Comparison of ENCODE assay signal across 17 mouse cellular contexts in the genomic region with DNA sequence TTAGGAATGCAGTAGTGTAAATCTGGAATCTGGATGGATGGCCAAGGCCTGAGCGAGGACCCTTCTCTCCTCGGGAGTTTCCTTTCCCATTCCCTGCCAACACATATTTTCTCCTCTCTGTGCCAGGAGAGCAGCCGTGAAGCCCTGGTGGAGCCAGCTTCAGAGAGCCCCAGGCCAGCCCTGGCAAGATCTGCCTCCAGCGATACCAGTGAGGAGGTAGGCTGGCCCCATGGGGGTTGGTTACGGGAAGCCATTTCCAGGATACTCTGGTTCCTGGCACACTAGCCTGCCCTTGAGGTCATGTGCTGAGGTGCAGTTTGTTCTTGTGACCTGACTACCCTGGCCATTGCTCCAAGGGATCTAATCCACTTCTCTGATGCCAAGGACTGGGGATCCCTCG. TPM values are rescaled to one million over a fixed set of nuclear protein-coding genes. Genes with fewer than 3 reads are reported as not detected.
DNase-seq lines count a peak whose midpoint lies in the region; ATAC-seq and TF ChIP-seq lines count a peak whose summit lies in the region.
"Had no signal": no experiment of that assay in that cellular context is flagged by ENCODE, and none has a peak within 500 bp of the region (broad histone marks: within the 10 kb centered on the region; RNA-seq: fewer than 3 reads in every experiment).

No protein-coding gene starts in this region.

- TF ChIP-seq EP300 in stomach, postnatal 0 days (optimal IDR thresholded peaks at IDR 0.05) = no peak

- no peak overlapping the region for H3K4me2 ChIP-seq in kidney, embryonic 15.5 days
- no peak overlapping the region for H3K4me2 ChIP-seq in stomach, embryonic 15.5 days
- no peak overlapping the region for H3K4me2 ChIP-seq in stomach, postnatal 0 days (replicated peaks; ENCODE audit: low read depth)
- H3K4me2 ChIP-seq: embryonic facial prominence, embryonic 13.5 days had no signal

- TF ChIP-seq CTCF in kidney, adult 2 months (conservative IDR thresholded peaks at IDR 0.05; ENCODE audit: insufficient read depth, insufficient read length, low read depth, low read length) = no peak
- TF ChIP-seq CTCF in stomach, postnatal 0 days (IDR thresholded peaks at IDR 0.05; ENCODE audit: low read depth) = no peak

- H3K4me3 ChIP-seq in kidney, adult 2 months (ENCODE audit: insufficient read depth, low read depth, low read length) = no peak overlapping the region
- no peak overlapping the region for H3K4me3 ChIP-seq in kidney, embryonic 15.5 days (replicated peaks)
- no peak overlapping the region for H3K4me3 ChIP-seq in stomach, embryonic 15.5 days (replicated peaks)
- no peak overlapping the region for H3K4me3 ChIP-seq in stomach, postnatal 0 days (ENCODE audit: low read depth, low read length)
- H3K4me3 ChIP-seq: embryonic facial prominence, embryonic 13.5 days had no signal

- H3K9me3 ChIP-seq in kidney, embryonic 15.5 days (replicated peaks) = no peaks in the 10 kb centered on the region
- H3K9me3 ChIP-seq in stomach, embryonic 15.5 days = no peaks in the 10 kb centered on the region
- no peaks in the 10 kb centered on the region for H3K9me3 ChIP-seq in stomach, postnatal 0 days (ENCODE audit: control insufficient read depth, low read length)
- H3K9me3 ChIP-seq: embryonic facial prominence, embryonic 13.5 days; G1E had no signal

- peak; percentile 64 to 75 for DNase-seq in cerebellum, postnatal 10 days
- no peak for DNase-seq in cerebellum, postnatal 4 days (ENCODE audit: low spot score in 2 of 2)
- peak; percentile 91 for DNase-seq in kidney, adult 2 months
- no peak for DNase-seq in stomach, postnatal 0 days (ENCODE audit: low spot score)
- DNase-seq in embryo, embryonic 9.5 days (ENCODE audit: extremely low spot score) = no peak
- no peak for DNase-seq in thymus, postnatal 0 days (ENCODE audit: low spot score)
- DNase-seq: cerebellum, postnatal 25 days; heart, postnatal 14 days; lung, postnatal 36 days; thymus, postnatal 14 days had no signal

- no peak overlapping the region for H3K9ac ChIP-seq in kidney, embryonic 15.5 days
- no peak overlapping the region for H3K9ac ChIP-seq in stomach, embryonic 15.5 days
- no peak overlapping the region for H3K9ac ChIP-seq in stomach, postnatal 0 days (ENCODE audit: low read length)
- H3K9ac ChIP-seq: embryonic facial prominence, embryonic 13.5 days; liver, embryonic 14.5 days had no signal

- WGBS in kidney, adult 2 months = 28% methylated on average over 6 of the region's 6 CpGs
- WGBS in kidney, embryonic 15.5 days = 83% methylated on average over 6 of the region's 6 CpGs
- WGBS in stomach, embryonic 15.5 days = 56% methylated on average over 6 of the region's 6 CpGs
- WGBS in stomach, postnatal 0 days = 57% methylated on average over 6 of the region's 6 CpGs

- peaks cover 35% of the 10 kb centered on the region for H3K4me1 ChIP-seq in kidney, adult 2 months (ENCODE audit: control insufficient read depth, insufficient read depth, low read length)
- peaks cover 52% of the 10 kb centered on the region for H3K4me1 ChIP-seq in kidney, embryonic 15.5 days
- peaks cover 39% of the 10 kb centered on the region for H3K4me1 ChIP-seq in stomach, embryonic 15.5 days
- 0 out of 2 replicates have a peak, but pooled peaks cover 2% of the 10 kb centered on the region for H3K4me1 ChIP-seq in stomach, postnatal 0 days (replicated peaks; ENCODE audit: control insufficient read depth, insufficient read depth)

- no peaks in the 10 kb centered on the region for H3K27me3 ChIP-seq in kidney, adult 2 months (replicated peaks; ENCODE audit: control insufficient read depth, insufficient read depth, low read length)
- H3K27me3 ChIP-seq in kidney, embryonic 15.5 days = no peaks in the 10 kb centered on the region
- no peaks in the 10 kb centered on the region for H3K27me3 ChIP-seq in stomach, embryonic 15.5 days (replicated peaks)
- no peaks in the 10 kb centered on the region for H3K27me3 ChIP-seq in stomach, postnatal 0 days (ENCODE audit: control insufficient read depth, insufficient read depth, low read length)

- no peak for TF ChIP-seq POLR2A in kidney, adult 2 months (IDR thresholded peaks at IDR 0.05; ENCODE audit: low read depth, low read length)

- H3K36me3 ChIP-seq in kidney, adult 2 months (ENCODE audit: control insufficient read depth, insufficient read depth, low read length) = no peaks in the 10 kb centered on the region; the same call in 1 of the 2 replicates
- peaks cover 34% of the 10 kb centered on the region for H3K36me3 ChIP-seq in kidney, embryonic 15.5 days
- H3K36me3 ChIP-seq in stomach, embryonic 15.5 days = no peaks in the 10 kb centered on the region
- no peaks in the 10 kb centered on the region for H3K36me3 ChIP-seq in stomach, postnatal 0 days (ENCODE audit: control insufficient read depth, insufficient read depth, low read length)
- H3K36me3 ChIP-seq: embryonic facial prominence, embryonic 13.5 days had no signal

- ATAC-seq in kidney, embryonic 15.5 days (replicated peaks; ENCODE audit: low FRiP score) = no peak
- no peak for ATAC-seq in stomach, embryonic 15.5 days (ENCODE audit: insufficient read depth, low FRiP score, low read depth)
- no peak for ATAC-seq in stomach, postnatal 0 days (ENCODE audit: low FRiP score, low TSS enrichment)
- ATAC-seq: activated CD4-positive, CD25-positive, alpha-beta regulatory T cell, adult 4 months had no signal

- H3K27ac ChIP-seq in kidney, adult 2 months (ENCODE audit: insufficient read depth, low read depth, low read length) = peak overlapping the region; percentile 63; the same call in 1 of the 2 replicates
- H3K27ac ChIP-seq in kidney, embryonic 15.5 days = no peak overlapping the region
- peak overlapping the region; percentile 18; the same call in 1 of the 2 replicates for H3K27ac ChIP-seq in stomach, embryonic 15.5 days
- H3K27ac ChIP-seq in stomach, postnatal 0 days (replicated peaks) = no peak overlapping the region
- H3K27ac ChIP-seq: embryonic facial prominence, embryonic 13.5 days; liver, embryonic 14.5 days had no signal

RNA-seq across cellular contexts. Expression of a gene that starts 7.4 kb away (rescaled TPM):
- polyA plus RNA-seq in kidney, adult 2 months (2012; rRNA removed) = 13.0 and 14.8 TPM in 2 replicates
- polyA plus RNA-seq in kidney, embryonic 15.5 days (2015; fragmentation: Nextera tagmentation; extraction: Ambion mirVana) = 10.6 and 11.0 TPM in 2 replicates
- polyA plus RNA-seq in stomach, embryonic 15.5 days (2015; fragmentation: Nextera tagmentation; extraction: Ambion mirVana) = 9.3 and 11.5 TPM in 2 replicates
- 6.3 and 8.2 TPM in 2 replicates for polyA plus RNA-seq in stomach, postnatal 0 days (2015; fragmentation: Nextera tagmentation; extraction: Ambion mirVana)
- 8.6 and 10.8 TPM in 2 replicates for polyA plus RNA-seq in thymus, postnatal 0 days (2015; fragmentation: Nextera tagmentation; extraction: Ambion mirVana)

RNA-seq across cellular contexts. Expression of a gene that starts 7.8 kb away (rescaled TPM):
- polyA plus RNA-seq in kidney, adult 2 months (2012; rRNA removed) = 32.4 and 35.3 TPM in 2 replicates
- polyA plus RNA-seq in kidney, embryonic 15.5 days (2015; fragmentation: Nextera tagmentation; extraction: Ambion mirVana) = 21.5 and 23.4 TPM in 2 replicates
- polyA plus RNA-seq in stomach, embryonic 15.5 days (2015; fragmentation: Nextera tagmentation; extraction: Ambion mirVana) = 23.2 and 24.0 TPM in 2 replicates
- polyA plus RNA-seq in stomach, postnatal 0 days (2015; fragmentation: Nextera tagmentation; extraction: Ambion mirVana) = 17.7 and 18.1 TPM in 2 replicates
- 19.3 and 20.1 TPM in 2 replicates for polyA plus RNA-seq in thymus, postnatal 0 days (2015; fragmentation: Nextera tagmentation; extraction: Ambion mirVana)

RNA-seq across cellular contexts. Expression of a gene that starts 16.7 kb away (rescaled TPM):
- 229 and 239 TPM in 2 replicates for polyA plus RNA-seq in kidney, adult 2 months (2012; rRNA removed)
- 123 and 127 TPM in 2 replicates for polyA plus RNA-seq in kidney, embryonic 15.5 days (2015; fragmentation: Nextera tagmentation; extraction: Ambion mirVana)
- polyA plus RNA-seq in stomach, embryonic 15.5 days (2015; fragmentation: Nextera tagmentation; extraction: Ambion mirVana) = 142 and 144 TPM in 2 replicates
- polyA plus RNA-seq in stomach, postnatal 0 days (2015; fragmentation: Nextera tagmentation; extraction: Ambion mirVana) = 104 and 109 TPM in 2 replicates
- 255 and 279 TPM in 2 replicates for polyA plus RNA-seq in thymus, postnatal 0 days (2015; fragmentation: Nextera tagmentation; extraction: Ambion mirVana)

RNA-seq across cellular contexts. Expression of a gene that starts 46.1 kb away (rescaled TPM):
- polyA plus RNA-seq in kidney, adult 2 months (2012; rRNA removed) = 0.29 and 1.2 TPM in 2 replicates
- 0.36 and 0.49 TPM in 2 replicates for polyA plus RNA-seq in kidney, embryonic 15.5 days (2015; fragmentation: Nextera tagmentation; extraction: Ambion mirVana)
- polyA plus RNA-seq in stomach, embryonic 15.5 days (2015; fragmentation: Nextera tagmentation; extraction: Ambion mirVana) = 2.1 and 2.6 TPM in 2 replicates
- polyA plus RNA-seq in stomach, postnatal 0 days (2015; fragmentation: Nextera tagmentation; extraction: Ambion mirVana) = 0.36 and 0.47 TPM in 2 replicates
- polyA plus RNA-seq in thymus, postnatal 0 days (2015; fragmentation: Nextera tagmentation; extraction: Ambion mirVana) = 0.76 and 2.0 TPM in 2 replicates
- polyA plus RNA-seq: C2C12, G1E had no signal

Comparison
In these comparisons a context has a peak if more than half of its experiments do, and no peak if none do; other contexts are left out.
1. DNase-seq: peak in cerebellum, postnatal 10 days (2 of 2) and kidney, adult 2 months (single experiment); none in cerebellum, postnatal 4 days (0 of 2), stomach, postnatal 0 days (single experiment), embryo, embryonic 9.5 days (single experiment) and thymus, postnatal 0 days (single experiment).
2. H3K27ac ChIP-seq: peak in kidney, adult 2 months (single experiment) and stomach, embryonic 15.5 days (single experiment); none in kidney, embryonic 15.5 days (single experiment) and stomach, postnatal 0 days (single experiment).